Mouse (Mus musculus) lung, embryonic 16.5 days (tissue): ENCODE data around the gene Tstd3. TPM values are rescaled to one million over a fixed set of nuclear protein-coding genes. Genes with fewer than 3 reads are reported as not detected.
"Not testable (repeated sequence)": the region's sequence is repeated elsewhere in the genome, so short reads cannot be mapped to it uniquely, and the experiment has no call there.

Experiments
- ATAC-seq: fragments of 200-750 bp; cut with Nextera tagmentation; 2 replicates; pipeline ENCODE4 v1.8.0; 2017; ENCODE audit warnings: low read depth, mild to moderate bottlenecking, moderate library complexity
- H3K27ac ChIP-seq: fragments of 300-500 bp; sonication (generic); 2 replicates; pipeline ENCODE4 v1.5.1; 2014; ENCODE audit warnings: mild to moderate bottlenecking, control low read depth, low read length
- H3K27me3 ChIP-seq: fragments of 300-500 bp; sonication (generic); 2 replicates; pipeline ENCODE4 v1.6.1; 2014; ENCODE audit warnings: low read depth, low read length, mixed read lengths; ENCODE audit not compliant: control insufficient read depth, insufficient read depth
- H3K36me3 ChIP-seq: fragments of 300-500 bp; sonication (generic); 2 replicates; pipeline ENCODE4 v1.6.1; 2014; ENCODE audit warnings: low read length; ENCODE audit not compliant: control insufficient read depth, insufficient read depth
- H3K4me1 ChIP-seq: fragments of 300-500 bp; sonication (generic); replicated peaks from 2 replicates; pipeline ENCODE4 v1.6.1; 2014; ENCODE audit warnings: low read length, mixed read lengths; ENCODE audit not compliant: control insufficient read depth, insufficient read depth
- H3K4me2 ChIP-seq: fragments of 300-500 bp; sonication (generic); 2 replicates; pipeline ENCODE4 v1.6.1; 2014; ENCODE audit warnings: low read depth, low read length, control low read depth
- H3K4me3 ChIP-seq: fragments of 300-500 bp; sonication (generic); 2 replicates; pipeline ENCODE4 v1.5.1; 2014; ENCODE audit warnings: mild to moderate bottlenecking, low read length, control low read depth
- H3K9ac ChIP-seq: fragments of 300-500 bp; sonication (generic); 2 replicates; pipeline ENCODE4 v1.6.1; 2014; ENCODE audit warnings: low read length, control low read depth
- H3K9me3 ChIP-seq: fragments of 300-500 bp; sonication (generic); 2 replicates; pipeline ENCODE4 v1.6.1; 2016; ENCODE audit warnings: low read length; ENCODE audit not compliant: control insufficient read depth
- WGBS: fragments of 180-500 bp; shearing (Covaris S2); extraction: QIAGEN DNeasy Blood & Tissue Kit; methylation state at CpG from one replicate; pipeline ENCODE4 v1.1.7; 2014; 5-methylcytosine and 5-hydroxymethylcytosine counted together
- polyA plus RNA-seq: library from polyadenylated mRNA; unstranded; fragments of >200 nt; fragmentation: Nextera tagmentation; extraction: Ambion mirVana; gene quantifications from 2 replicates; pipeline ENCODE4 v1.2.1, GENCODE M21; 2015

Tstd3 gene
- polyA plus RNA-seq, 1 experiment from 2014 or later = 8.0 TPM

DNA sequence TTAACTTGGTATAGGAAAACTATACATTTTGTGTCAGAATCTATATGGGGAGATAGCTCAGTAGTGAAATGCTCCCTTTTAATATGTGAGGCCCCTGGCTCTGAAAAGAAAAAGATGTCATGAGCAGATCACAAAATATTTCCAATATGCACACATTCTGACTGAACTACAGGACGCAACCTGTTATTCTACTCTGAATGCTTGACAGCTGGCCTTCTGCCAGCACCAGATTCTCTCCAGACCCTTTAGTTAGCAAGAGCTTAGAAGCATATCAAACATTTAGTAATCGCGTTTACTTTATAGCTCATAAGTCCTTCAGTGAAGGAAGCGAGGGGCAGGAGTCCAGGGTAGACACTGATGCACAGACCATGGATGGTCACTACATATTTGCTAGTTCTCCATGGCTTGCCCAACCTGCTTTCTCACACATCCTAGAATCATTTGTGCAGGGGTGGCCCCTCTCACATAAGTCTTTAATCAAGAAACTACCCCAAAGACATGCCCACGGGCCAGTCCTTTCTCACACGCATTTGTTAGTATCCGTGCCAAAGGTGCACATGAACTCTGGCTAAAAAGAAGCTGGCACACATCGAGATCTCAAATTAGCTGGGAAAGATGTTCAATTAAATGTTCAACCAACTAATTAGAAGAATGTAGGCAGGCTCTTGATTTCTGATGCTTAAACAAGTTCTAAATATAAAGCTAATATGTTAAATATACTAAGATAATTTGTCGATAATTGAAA is 5.4 kb downstream of the Tstd3 start:
- 64% methylated on average over 9 of the region's 9 CpGs for WGBS
- H3K4me1 ChIP-seq = peaks cover 6% of the 10 kb centered on the region; the same call in 1 of the 2 replicates
- no peaks in the 10 kb centered on the region for H3K27me3 ChIP-seq
- ATAC-seq = peak; percentile 43; the same call in 1 of the 2 replicates
- H3K36me3 ChIP-seq = peaks cover 3% of the 10 kb centered on the region; the same call in 1 of the 2 replicates
- H3K27ac ChIP-seq = no peak overlapping the region
- 0 out of 2 replicates have a peak, but pooled peaks cover 2% of the 10 kb centered on the region for H3K9me3 ChIP-seq
- no peak overlapping the region for H3K9ac ChIP-seq
- H3K4me2 ChIP-seq = no peak overlapping the region
- no peak overlapping the region for H3K4me3 ChIP-seq

DNA sequence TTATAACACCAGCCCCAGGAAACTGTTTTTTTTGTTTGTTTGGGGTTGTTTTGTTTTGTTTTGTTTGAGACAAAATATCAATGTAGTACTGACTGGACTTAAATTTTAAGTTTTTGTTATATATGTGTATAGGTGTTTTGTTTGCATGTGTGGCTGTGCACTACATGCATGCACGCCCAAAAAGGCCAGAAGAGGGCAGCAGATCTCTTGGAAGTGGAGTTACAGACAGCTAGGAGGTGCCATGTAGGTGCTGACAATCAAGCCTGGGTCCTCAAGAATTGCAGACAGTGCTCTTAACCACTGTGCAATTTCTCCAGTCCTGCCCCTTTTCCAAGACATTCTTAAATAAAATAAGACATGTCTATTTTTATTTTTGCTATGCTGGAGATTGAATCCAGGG is 8.2 kb downstream of the Tstd3 start:
- H3K4me3 ChIP-seq = no peak overlapping the region
- WGBS = 50% methylated on average over 1 of the region's 1 CpGs

DNA sequence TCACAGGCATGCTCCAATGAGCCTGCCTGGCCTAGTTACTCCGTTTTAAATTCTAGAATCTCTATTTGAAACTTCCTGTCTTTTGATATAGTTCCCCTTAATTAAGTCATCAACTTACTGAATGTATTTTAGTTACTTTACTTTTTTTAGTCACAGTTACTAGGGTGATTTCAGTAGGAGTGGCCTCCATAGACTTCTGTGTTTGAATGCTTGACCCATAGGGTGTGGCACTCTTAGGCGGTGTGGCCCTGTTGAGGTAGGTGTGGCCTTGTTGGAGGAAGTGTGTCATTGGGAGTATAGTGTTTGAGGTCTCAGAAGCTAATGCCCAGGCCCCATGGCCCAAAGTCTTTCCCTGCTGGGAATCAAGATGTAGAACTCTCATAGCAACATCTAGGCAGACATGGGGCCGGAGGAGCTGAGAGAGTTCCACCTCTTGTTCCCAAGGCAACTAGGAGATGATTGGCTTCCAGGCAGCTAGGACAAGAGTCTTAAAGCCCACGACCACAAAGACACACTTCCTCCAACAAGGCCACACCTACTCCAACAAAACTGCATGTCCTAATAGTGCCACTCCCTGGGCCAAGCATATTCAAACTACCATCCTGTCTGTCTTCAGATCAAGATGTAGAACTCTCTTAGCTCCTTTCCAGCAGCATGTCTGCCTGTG is 11.8 kb downstream of the Tstd3 start:
- Histone ChIP-seq H3K27ac (no peak overlapping the region), H3K9me3 (0 out of 2 replicates have a peak, but pooled peaks cover 2% of the 10 kb centered on the region), H3K4me1 (no peaks in the 10 kb centered on the region), H3K27me3 (no peaks in the 10 kb centered on the region), H3K4me3 (no peak overlapping the region), H3K4me2 (no peak overlapping the region), H3K36me3 (peaks cover 3% of the 10 kb centered on the region; the same call in 1 of the 2 replicates), H3K9ac (no peak overlapping the region)
- ATAC-seq = peak; percentile 57; the same call in 1 of the 2 replicates
- WGBS = 70% methylated on average over 4 of the region's 4 CpGs

More for the DNA sequence above, 8.2 kb downstream of the Tstd3 start:
- H3K36me3 ChIP-seq = peaks cover 3% of the 10 kb centered on the region; the same call in 1 of the 2 replicates
- H3K9ac ChIP-seq = no peak overlapping the region
- H3K4me1 ChIP-seq = peaks cover 2% of the 10 kb centered on the region; the same call in 1 of the 2 replicates
- H3K9me3 ChIP-seq = 0 out of 2 replicates have a peak, but pooled peaks cover 2% of the 10 kb centered on the region
- no peak for ATAC-seq
- no peak overlapping the region for H3K27ac ChIP-seq
- no peak overlapping the region for H3K4me2 ChIP-seq
- H3K27me3 ChIP-seq = no peaks in the 10 kb centered on the region

GRCm38 (mm10) chr4:21745723-21746122 is 21.3 kb downstream of the Tstd3 start:
- Histone ChIP-seq H3K27ac (no peak overlapping the region), H3K9ac (no peak overlapping the region), H3K4me2 (no peak overlapping the region), H3K4me1 (no peaks in the 10 kb centered on the region), H3K9me3 (no peaks in the 10 kb centered on the region), H3K4me3 (no peak overlapping the region), H3K36me3 (0 out of 2 replicates have a peak, but pooled peaks cover 5% of the 10 kb centered on the region), H3K27me3 (no peaks in the 10 kb centered on the region)
- ATAC-seq = 0 out of 2 replicates have a peak, but pooled peaks have one; percentile 47
- WGBS = 52% methylated on average over 5 of the region's 5 CpGs

- not testable (repeated sequence) for H3K27ac ChIP-seq, H3K27me3 ChIP-seq, ATAC-seq, H3K9me3 ChIP-seq, H3K36me3 ChIP-seq, H3K4me2 ChIP-seq, H3K9ac ChIP-seq, H3K4me3 ChIP-seq, H3K4me1 ChIP-seq
- 97% methylated on average over 8 of the region's 8 CpGs for WGBS
These were observed 22.9 kb downstream of the Tstd3 start for GRCm38 (mm10) chr4:21744142-21744541.

- Histone ChIP-seq H3K9me3 (no peaks in the 10 kb centered on the region), H3K27ac (no peak overlapping the region), H3K4me2 (no peak overlapping the region), H3K9ac (no peak overlapping the region), H3K27me3 (no peaks in the 10 kb centered on the region), H3K4me3 (no peak overlapping the region), H3K36me3 (peaks cover 3% of the 10 kb centered on the region), H3K4me1 (no peaks in the 10 kb centered on the region)
- 55% methylated on average over 4 of the region's 4 CpGs for WGBS
- peak; percentile 38; the same call in 1 of the 2 replicates for ATAC-seq
These were observed 27.8 kb downstream of the Tstd3 start for GRCm38 (mm10) chr4:21739169-21739568.

DNA sequence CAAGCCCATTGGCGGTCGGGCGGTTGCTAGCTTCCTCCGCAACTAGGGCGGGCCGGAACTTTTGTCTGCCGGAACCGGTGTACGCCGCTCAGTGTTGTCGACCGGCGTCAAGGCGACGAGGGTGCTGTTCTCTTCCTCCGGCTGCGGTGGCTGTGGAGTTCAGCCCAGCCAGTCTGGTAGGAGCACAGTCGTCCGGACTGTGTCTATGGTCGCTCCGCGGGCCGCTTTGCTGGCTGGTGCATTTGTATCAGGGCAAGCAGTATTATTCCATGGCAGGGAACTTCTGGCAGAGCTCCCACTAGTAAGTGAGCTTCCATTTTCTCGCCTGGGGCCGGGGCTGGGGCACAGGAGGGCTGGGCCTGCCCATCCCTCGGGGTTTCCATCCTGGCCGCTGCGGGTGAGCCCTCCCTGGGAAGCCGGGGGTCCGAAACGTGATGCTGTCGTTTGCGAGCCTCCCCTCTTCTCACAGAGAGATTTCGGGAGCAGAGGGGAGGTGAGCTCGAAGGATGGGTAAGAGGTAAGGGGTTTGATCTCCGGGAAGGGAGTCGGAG is 39.3 kb downstream of the Tstd3 start, which contains the start of gene Ccnc:
Gene Ccnc (plus strand): TSS at position 87 of the 551 bp plus-strand sequence.
- Histone ChIP-seq H3K4me1 (peaks cover 4% of the 10 kb centered on the region), H3K4me2 (peak within 1 kb of the TSS; percentile 85), H3K9me3 (no peaks in the 10 kb centered on the region), H3K27me3 (no peaks in the 10 kb centered on the region), H3K36me3 (no peaks in the 10 kb centered on the region), H3K27ac (peak within 1 kb of the TSS; percentile 87), H3K4me3 (peak within 1 kb of the TSS; percentile 77), H3K9ac (peak within 1 kb of the TSS; percentile 85)
- ATAC-seq = peak; percentile 98
- WGBS = 0% methylated on average over 36 of the region's 37 CpGs

- under 1% methylated on average over 22 of the region's 22 CpGs for WGBS
- peaks cover 4% of the 10 kb centered on the region for H3K4me1 ChIP-seq
- peak overlapping the region; percentile 85 for H3K4me2 ChIP-seq
- H3K36me3 ChIP-seq = no peaks in the 10 kb centered on the region
- peak; percentile 67 for ATAC-seq
- H3K4me3 ChIP-seq = peak overlapping the region; percentile 77
- H3K9ac ChIP-seq = peak overlapping the region; percentile 85
- no peaks in the 10 kb centered on the region for H3K9me3 ChIP-seq
- no peaks in the 10 kb centered on the region for H3K27me3 ChIP-seq
- peak overlapping the region; percentile 87 for H3K27ac ChIP-seq
These were observed 39.9 kb downstream of the Tstd3 start for GRCm38 (mm10) chr4:21726912-21727614.
